In genomic region chr6:87797321-87797720, GRCm38 (mm10) we compare ENCODE assay signal across 19 mouse cellular contexts. TPM values are rescaled to one million over a fixed set of nuclear protein-coding genes. Genes with fewer than 3 reads are reported as not detected.
DNase-seq lines count a peak whose midpoint lies in the region; ATAC-seq and TF ChIP-seq lines count a peak whose summit lies in the region.
"Had no signal": no experiment of that assay in that cellular context is flagged by ENCODE, and none has a peak within 500 bp of the region (broad histone marks: within the 10 kb centered on the region; RNA-seq: fewer than 3 reads in every experiment).

No protein-coding gene starts in this region.

- H3K4me3 ChIP-seq in gastrocnemius, adult 2 months, result no peak overlapping the region
- H3K4me3 ChIP-seq in kidney, postnatal 0 days (replicated peaks; ENCODE audit: low read depth, low read length), result no peak overlapping the region
- no peak overlapping the region for H3K4me3 ChIP-seq in liver, embryonic 13.5 days (replicated peaks)
- H3K4me3 ChIP-seq: embryonic facial prominence, embryonic 10.5 days; forebrain, embryonic 13.5 days; heart, embryonic 13.5 days; hindbrain, embryonic 15.5 days had no signal

- no peak overlapping the region for H3K9ac ChIP-seq in kidney, postnatal 0 days (ENCODE audit: low read depth, low read length)
- H3K9ac ChIP-seq in liver, embryonic 13.5 days, result peak overlapping the region; percentile 65
- H3K9ac ChIP-seq: forebrain, embryonic 13.5 days; forebrain, postnatal 0 days; heart, embryonic 13.5 days; hindbrain, embryonic 15.5 days had no signal

- H3K36me3 ChIP-seq in kidney, postnatal 0 days (ENCODE audit: insufficient read depth, low read length), result peaks cover 6% of the 10 kb centered on the region
- H3K36me3 ChIP-seq in liver, embryonic 13.5 days, result peaks cover 49% of the 10 kb centered on the region
- H3K36me3 ChIP-seq: hindbrain, embryonic 15.5 days had no signal

- intact Hi-C loops in gastrocnemius, adult 2 months (cut with DNase I), result no loop called here

- peak overlapping the region; percentile 46 for H3K27ac ChIP-seq in gastrocnemius, adult 2 months
- H3K27ac ChIP-seq in kidney, postnatal 0 days, result no peak overlapping the region
- peak overlapping the region; percentile 94 for H3K27ac ChIP-seq in liver, embryonic 13.5 days
- H3K27ac ChIP-seq: embryonic facial prominence, embryonic 10.5 days; forebrain, embryonic 13.5 days; heart, embryonic 13.5 days; hindbrain, embryonic 15.5 days had no signal

- no peak for DNase-seq in gastrocnemius, adult 2 months
- no peak for DNase-seq in gastrocnemius, adult 8-10 months (ENCODE audit: low spot score in 2 of 2)
- DNase-seq in kidney, postnatal 0 days (ENCODE audit: low spot score), result peak; percentile 78
- no peak for DNase-seq in kidney, adult 11 months
- DNase-seq in liver, embryonic 13.5 days, result no peak
- no peak for DNase-seq in liver
- no peak for DNase-seq in adipocyte (ENCODE audit: low spot score)
- DNase-seq: cerebellum, postnatal 10 days; forebrain, postnatal 0 days; gastrocnemius, postnatal 36 days; heart, adult 11 months; heart, postnatal 36 days had no signal

- ATAC-seq in kidney, postnatal 0 days (replicated peaks; ENCODE audit: low FRiP score, low read depth), result no peak; the same call in 1 of the 2 replicates
- no peak for ATAC-seq in liver, embryonic 13.5 days (ENCODE audit: low read depth)
- ATAC-seq: forebrain, embryonic 13.5 days; forebrain, postnatal 0 days had no signal

- no peak for TF ChIP-seq CTCF in gastrocnemius, adult 2 months (IDR thresholded peaks at IDR 0.05)
- TF ChIP-seq CTCF in kidney, postnatal 0 days (IDR thresholded peaks at IDR 0.05; ENCODE audit: low read depth), result no peak

- no peaks in the 10 kb centered on the region for H3K9me3 ChIP-seq in kidney, postnatal 0 days (replicated peaks; ENCODE audit: low read length)
- no peaks in the 10 kb centered on the region for H3K9me3 ChIP-seq in liver, embryonic 13.5 days (replicated peaks)
- H3K9me3 ChIP-seq: embryonic facial prominence, embryonic 10.5 days; forebrain, embryonic 13.5 days; heart, embryonic 13.5 days; hindbrain, embryonic 15.5 days had no signal

- no peak overlapping the region for H3K4me2 ChIP-seq in kidney, postnatal 0 days (ENCODE audit: low read length)
- no peak overlapping the region for H3K4me2 ChIP-seq in liver, embryonic 13.5 days
- H3K4me2 ChIP-seq: forebrain, embryonic 13.5 days; heart, embryonic 13.5 days; hindbrain, embryonic 15.5 days had no signal

- 0 out of 2 replicates have a peak, but pooled peaks cover 3% of the 10 kb centered on the region for H3K4me1 ChIP-seq in kidney, postnatal 0 days (replicated peaks; ENCODE audit: insufficient read depth, low read length)
- H3K4me1 ChIP-seq in liver, embryonic 13.5 days (replicated peaks), result peaks cover 86% of the 10 kb centered on the region
- H3K4me1 ChIP-seq: forebrain, embryonic 13.5 days; hindbrain, embryonic 15.5 days had no signal

- 15% methylated on average over 2 of the region's 2 CpGs for WGBS in kidney, postnatal 0 days
- 56% methylated on average over 2 of the region's 2 CpGs for WGBS in liver, embryonic 13.5 days (ENCODE audit: insufficient replicate concordance)

- H3K27me3 ChIP-seq in kidney, postnatal 0 days (ENCODE audit: insufficient read depth, low read length), result no peaks in the 10 kb centered on the region
- H3K27me3 ChIP-seq in liver, embryonic 13.5 days, result no peaks in the 10 kb centered on the region
- H3K27me3 ChIP-seq: CH12.LX; forebrain, embryonic 13.5 days; heart, embryonic 13.5 days; hindbrain, embryonic 15.5 days had no signal

RNA-seq across cellular contexts. Expression of gene Rab43, which starts 14.6 kb away (rescaled TPM):
- total RNA-seq in gastrocnemius, adult 2 months (2021), result 1 to 10 TPM; 3.9 to 4.9 TPM
- 1 to 10 TPM; 3.6 to 5.4 (median 4.5) TPM for total RNA-seq in gastrocnemius, adult 8-10 months (2022)
- polyA plus RNA-seq in kidney, postnatal 0 days (2015; fragmentation: Nextera tagmentation; extraction: Ambion mirVana), result 16.4 and 17.1 TPM in 2 replicates
- 20.6 and 24.1 TPM in 2 replicates for polyA plus RNA-seq in liver, embryonic 13.5 days (2015; fragmentation: Nextera tagmentation; extraction: Ambion mirVana)

RNA-seq across cellular contexts. Expression of gene Gp9, which starts 19.4 kb away (rescaled TPM):
- not detected for total RNA-seq in gastrocnemius, adult 2 months (2021)
- total RNA-seq in gastrocnemius, adult 8-10 months (2022), result not detected
- polyA plus RNA-seq in kidney, postnatal 0 days (2015; fragmentation: Nextera tagmentation; extraction: Ambion mirVana), result 0.42 and 0.66 TPM in 2 replicates
- 32.7 and 35.6 TPM in 2 replicates for polyA plus RNA-seq in liver, embryonic 13.5 days (2015; fragmentation: Nextera tagmentation; extraction: Ambion mirVana)
- total RNA-seq: adrenal gland, postnatal 36 days; CH12.LX; gastrocnemius, adult 18-20 months; gastrocnemius, postnatal 36 days had no signal

RNA-seq across cellular contexts. Expression of gene Gm45140, which starts 38.3 kb away (rescaled TPM):
- 1 to 10 TPM in 1 of 2 experiments, under 1 TPM in 1; 0.45 to 1.7 TPM for total RNA-seq in gastrocnemius, adult 2 months (2021)
- total RNA-seq in gastrocnemius, adult 8-10 months (2022), result 1 to 10 TPM in 1 of 4 experiments, under 1 TPM in 1, not detected in 2; 0.48 to 1.0 TPM
- polyA plus RNA-seq in kidney, postnatal 0 days (2015; fragmentation: Nextera tagmentation; extraction: Ambion mirVana), result 3.0 and 4.1 TPM in 2 replicates
- polyA plus RNA-seq in liver, embryonic 13.5 days (2015; fragmentation: Nextera tagmentation; extraction: Ambion mirVana), result 3.5 and 5.8 TPM in 2 replicates

RNA-seq across cellular contexts. Expression of gene Isy1, which starts 41.3 kb away (rescaled TPM):
- total RNA-seq in gastrocnemius, adult 2 months (2021), result 10 to 100 TPM; 17.7 to 21.1 TPM
- total RNA-seq in gastrocnemius, adult 8-10 months (2022), result 10 to 100 TPM; 13.1 to 23.1 (median 18.4) TPM
- polyA plus RNA-seq in kidney, postnatal 0 days (2015; fragmentation: Nextera tagmentation; extraction: Ambion mirVana), result 46.6 and 48.5 TPM in 2 replicates
- 51.5 and 63.6 TPM in 2 replicates for polyA plus RNA-seq in liver, embryonic 13.5 days (2015; fragmentation: Nextera tagmentation; extraction: Ambion mirVana)

RNA-seq across cellular contexts. Expression of gene Cnbp, which starts 53.6 kb away (rescaled TPM):
- 100 to 1,000 TPM; 475 to 511 TPM for total RNA-seq in gastrocnemius, adult 2 months (2021)
- 100 to 1,000 TPM; 567 to 637 (median 580) TPM for total RNA-seq in gastrocnemius, adult 8-10 months (2022)
- 881 and 892 TPM in 2 replicates for polyA plus RNA-seq in kidney, postnatal 0 days (2015; fragmentation: Nextera tagmentation; extraction: Ambion mirVana)
- polyA plus RNA-seq in liver, embryonic 13.5 days (2015; fragmentation: Nextera tagmentation; extraction: Ambion mirVana), result 786 and 880 TPM in 2 replicates
